Comparison of ENCODE assay signal across 15 mouse cellular contexts in genomic region chr12:27593436-27593835, GRCm38 (mm10).
"Had no signal": no experiment of that assay in that cellular context is flagged by ENCODE, and none has a peak within 500 bp of the region (broad histone marks: within the 10 kb centered on the region; RNA-seq: fewer than 3 reads in every experiment).

No protein-coding gene starts in this region.

- H3K27me3 ChIP-seq: neural tube, embryonic 13.5 days; neural tube, embryonic 15.5 days; stomach, embryonic 15.5 days had no signal

- H3K4me3 ChIP-seq: neural tube, embryonic 13.5 days; neural tube, embryonic 15.5 days; stomach, embryonic 15.5 days had no signal

- H3K4me2 ChIP-seq: neural tube, embryonic 13.5 days; neural tube, embryonic 15.5 days; stomach, embryonic 15.5 days had no signal

- H3K36me3 ChIP-seq: neural tube, embryonic 13.5 days; neural tube, embryonic 15.5 days; stomach, embryonic 15.5 days had no signal

- DNase-seq: retina, postnatal 1 day; right cerebral cortex, adult 18-20 months; right cerebral cortex, postnatal 14 days; right cerebral cortex, postnatal 25 days; right cerebral cortex, postnatal 4 days; spleen, adult 18-20 months; thymus, adult 18-20 months; thymus, adult 2 months; thymus, postnatal 14 days; thymus, postnatal 25 days; thymus, postnatal 36 days; thymus, postnatal 4 days had no signal
